Mouse (Mus musculus): ENCODE results near the gene Rasa3. TPM values are rescaled to one million over a fixed set of nuclear protein-coding genes. Genes with fewer than 3 reads are reported as not detected.

Gene Rasa3
- polyA plus RNA-seq, 1 experiment from 2014 or later, result 28.5 TPM

- TF ChIP-seq EP300 (IDR thresholded peaks at IDR 0.05), result peak; percentile 40; the same call in 1 of the 2 replicates
- no peak for TF ChIP-seq CTCF (IDR thresholded peaks at IDR 0.05)
- WGBS, result 42% methylated on average over 11 of the region's 11 CpGs
- H3K27ac ChIP-seq (ENCODE audit: low read length), result peak overlapping the region; percentile 59; the same call in 1 of the 2 replicates
- no peak overlapping the region for H3K4me3 ChIP-seq (ENCODE audit: low read depth, low read length)
- no peaks in the 10 kb centered on the region; the same call in 1 of the 2 replicates for H3K36me3 ChIP-seq (ENCODE audit: insufficient read depth, low read length)
- DNase-seq (ENCODE audit: low spot score) (peak; percentile 56), ATAC-seq (peak; percentile 52)
- H3K4me1 ChIP-seq (ENCODE audit: insufficient read depth, low read depth, low read length), result peaks cover 8% of the 10 kb centered on the region; the same call in 1 of the 2 replicates
- no peaks in the 10 kb centered on the region for H3K27me3 ChIP-seq (replicated peaks; ENCODE audit: insufficient read depth, low read length)
- H3K9me3 ChIP-seq (ENCODE audit: low read length), result no peaks in the 10 kb centered on the region
- H3K4me2 ChIP-seq (replicated peaks; ENCODE audit: low read depth, low read length), result 0 out of 2 replicates have a peak overlapping the region, but pooled peaks have one; percentile 19
- no peak overlapping the region for H3K9ac ChIP-seq (replicated peaks; ENCODE audit: low read depth)
These were observed 76.2 kb downstream of the Rasa3 start for GRCm38 (mm10) chr8:13601166-13601565.

DNA sequence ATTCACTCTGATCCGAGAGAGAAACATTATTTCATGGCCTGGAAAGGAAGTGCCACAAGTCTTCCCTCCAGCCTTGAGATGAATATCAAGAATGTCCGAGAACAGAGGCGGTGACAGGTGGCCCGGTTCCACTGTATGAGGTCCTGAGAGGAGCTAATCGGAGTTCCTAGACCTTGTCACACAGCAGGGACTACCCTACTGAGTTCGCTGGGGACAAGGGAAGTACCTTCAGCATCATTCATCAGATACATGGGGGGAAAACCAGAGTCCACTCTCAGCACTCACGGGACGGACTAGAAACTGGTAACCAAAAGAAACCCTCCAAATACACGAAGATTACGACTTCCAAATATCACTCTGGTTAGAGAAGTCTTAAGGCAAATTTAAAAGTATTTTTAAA lies 76.7 kb downstream of the Rasa3 start:
- Histone ChIP-seq H3K4me3 (ENCODE audit: low read depth, low read length) (no peak overlapping the region), H3K27ac (ENCODE audit: low read length) (peak overlapping the region; percentile 59), H3K9ac (replicated peaks; ENCODE audit: low read depth) (no peak overlapping the region), H3K27me3 (replicated peaks; ENCODE audit: insufficient read depth, low read length) (no peaks in the 10 kb centered on the region), H3K4me2 (replicated peaks; ENCODE audit: low read depth, low read length) (peak overlapping the region; percentile 19), H3K36me3 (ENCODE audit: insufficient read depth, low read length) (no peaks in the 10 kb centered on the region; the same call in 1 of the 2 replicates), H3K9me3 (ENCODE audit: low read length) (no peaks in the 10 kb centered on the region), H3K4me1 (ENCODE audit: insufficient read depth, low read depth, low read length) (peaks cover 8% of the 10 kb centered on the region; the same call in 1 of the 2 replicates)
- no peak for TF ChIP-seq CTCF (IDR thresholded peaks at IDR 0.05)
- TF ChIP-seq EP300 (IDR thresholded peaks at IDR 0.05), result no peak
- ATAC-seq (no peak), DNase-seq (ENCODE audit: low spot score) (no peak)
- WGBS, result 63% methylated on average over 10 of the region's 10 CpGs

DNA sequence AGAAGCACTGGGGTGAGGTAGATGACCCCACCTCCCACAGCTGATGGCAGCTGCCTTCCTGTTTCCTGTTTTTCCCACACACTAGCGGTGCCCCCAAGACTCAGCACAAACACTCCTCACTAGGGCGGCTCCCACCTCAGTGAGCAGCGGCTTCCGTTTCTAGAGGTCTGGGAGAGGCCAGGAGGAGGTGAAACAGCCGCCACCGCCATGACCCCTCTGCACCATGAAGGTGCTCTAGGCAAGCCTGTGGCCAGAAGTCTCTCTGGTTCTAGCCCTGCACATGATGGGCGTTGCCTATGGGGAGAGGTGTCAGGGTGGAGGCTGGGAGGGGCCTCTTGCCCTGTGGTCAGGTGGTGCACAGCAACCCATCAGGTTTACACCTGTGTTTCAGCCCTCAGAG lies 77.2 kb downstream of the Rasa3 start:
- H3K4me1 ChIP-seq (ENCODE audit: insufficient read depth, low read depth, low read length), result peaks cover 8% of the 10 kb centered on the region; the same call in 1 of the 2 replicates
- no peak overlapping the region for H3K4me3 ChIP-seq (ENCODE audit: low read depth, low read length)
- H3K36me3 ChIP-seq (ENCODE audit: insufficient read depth, low read length), result no peaks in the 10 kb centered on the region; the same call in 1 of the 2 replicates
- ATAC-seq (peak; percentile 82), DNase-seq (ENCODE audit: low spot score) (peak; percentile 52)
- 43% methylated on average over 7 of the region's 7 CpGs for WGBS
- no peak overlapping the region for H3K9ac ChIP-seq (replicated peaks; ENCODE audit: low read depth)
- no peaks in the 10 kb centered on the region for H3K9me3 ChIP-seq (ENCODE audit: low read length)
- TF ChIP-seq CTCF (IDR thresholded peaks at IDR 0.05), result 0 out of 2 replicates have a peak, but pooled peaks have one; percentile 1
- peak; percentile 38; the same call in 1 of the 2 replicates for TF ChIP-seq EP300 (IDR thresholded peaks at IDR 0.05)
- peak overlapping the region; percentile 59 for H3K27ac ChIP-seq (ENCODE audit: low read length)
- H3K4me2 ChIP-seq (replicated peaks; ENCODE audit: low read depth, low read length), result peak overlapping the region; percentile 19
- H3K27me3 ChIP-seq (replicated peaks; ENCODE audit: insufficient read depth, low read length), result no peaks in the 10 kb centered on the region

DNA sequence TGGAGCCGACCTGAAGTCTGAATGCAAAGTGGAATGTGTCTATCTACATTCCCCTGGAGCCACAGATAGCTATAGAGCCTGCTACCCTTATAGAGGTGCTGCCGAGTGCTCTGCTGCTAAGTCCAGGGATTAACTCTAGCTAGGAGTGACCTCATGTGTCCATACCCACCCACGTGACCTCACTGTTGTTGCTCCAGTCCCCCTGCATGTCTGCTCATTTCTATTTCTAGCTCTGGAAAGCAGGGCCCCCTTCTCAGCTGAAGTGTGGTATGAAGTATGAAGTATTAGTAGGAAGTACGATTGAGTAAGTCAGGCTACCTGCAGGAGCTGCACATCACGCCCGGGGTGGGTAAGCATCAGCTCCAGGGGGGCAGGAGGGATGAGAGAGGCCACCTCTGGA lies 79.6 kb downstream of the Rasa3 start:
- H3K27me3 ChIP-seq (replicated peaks; ENCODE audit: insufficient read depth, low read length), result no peaks in the 10 kb centered on the region
- no peaks in the 10 kb centered on the region; the same call in 1 of the 2 replicates for H3K36me3 ChIP-seq (ENCODE audit: insufficient read depth, low read length)
- no peak overlapping the region for H3K27ac ChIP-seq (ENCODE audit: low read length)
- no peaks in the 10 kb centered on the region for H3K9me3 ChIP-seq (ENCODE audit: low read length)
- H3K9ac ChIP-seq (replicated peaks; ENCODE audit: low read depth), result no peak overlapping the region
- no peak for DNase-seq (ENCODE audit: low spot score)
- WGBS, result 84% methylated on average over 6 of the region's 6 CpGs
- no peak for ATAC-seq
- no peak overlapping the region for H3K4me2 ChIP-seq (replicated peaks; ENCODE audit: low read depth, low read length)
- no peak overlapping the region for H3K4me3 ChIP-seq (ENCODE audit: low read depth, low read length)
- TF ChIP-seq CTCF (IDR thresholded peaks at IDR 0.05) (no peak), EP300 (IDR thresholded peaks at IDR 0.05) (no peak)
- peaks cover 8% of the 10 kb centered on the region; the same call in 1 of the 2 replicates for H3K4me1 ChIP-seq (ENCODE audit: insufficient read depth, low read depth, low read length)

GRCm38 (mm10) chr8:13595861-13596260 lies 81.5 kb downstream of the Rasa3 start:
- Histone ChIP-seq H3K4me3 (ENCODE audit: low read depth, low read length) (no peak overlapping the region), H3K27me3 (replicated peaks; ENCODE audit: insufficient read depth, low read length) (no peaks in the 10 kb centered on the region), H3K4me2 (replicated peaks; ENCODE audit: low read depth, low read length) (no peak overlapping the region), H3K27ac (ENCODE audit: low read length) (no peak overlapping the region), H3K36me3 (ENCODE audit: insufficient read depth, low read length) (no peaks in the 10 kb centered on the region; the same call in 1 of the 2 replicates), H3K4me1 (ENCODE audit: insufficient read depth, low read depth, low read length) (peaks cover 8% of the 10 kb centered on the region; the same call in 1 of the 2 replicates), H3K9me3 (ENCODE audit: low read length) (no peaks in the 10 kb centered on the region), H3K9ac (replicated peaks; ENCODE audit: low read depth) (no peak overlapping the region)
- DNase-seq (ENCODE audit: low spot score), result no peak
- 91% methylated on average over 6 of the region's 6 CpGs for WGBS
- ATAC-seq, result no peak
- TF ChIP-seq CTCF (IDR thresholded peaks at IDR 0.05) (peak; percentile 39; the same call in 1 of the 2 replicates), EP300 (IDR thresholded peaks at IDR 0.05) (no peak)

DNA sequence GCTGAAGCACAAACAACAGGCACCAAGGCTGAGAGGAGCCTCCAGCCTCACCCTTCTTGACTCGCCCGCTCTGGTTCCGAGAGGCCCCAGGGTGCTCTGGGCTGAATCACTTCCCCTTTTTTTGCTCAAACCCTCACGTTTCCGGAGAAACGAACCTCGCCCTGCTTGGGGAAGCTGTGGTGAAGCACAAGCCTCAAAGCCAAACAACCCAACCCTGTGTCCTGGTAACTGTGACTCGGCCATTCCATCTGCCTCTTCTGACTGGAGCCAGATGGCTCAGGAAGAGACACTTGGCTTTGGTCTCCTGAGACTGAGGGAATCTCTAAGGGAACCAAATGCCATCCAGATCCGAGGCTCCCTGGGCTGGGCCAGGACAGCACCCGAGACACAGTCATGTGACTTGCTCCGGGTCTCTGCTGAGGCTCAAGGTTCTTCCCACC lies 82.5 kb downstream of the Rasa3 start:
- H3K27me3 ChIP-seq (replicated peaks; ENCODE audit: insufficient read depth, low read length), result no peaks in the 10 kb centered on the region
- H3K9ac ChIP-seq (replicated peaks; ENCODE audit: low read depth), result no peak overlapping the region
- 60% methylated on average over 11 of the region's 11 CpGs for WGBS
- H3K4me2 ChIP-seq (replicated peaks; ENCODE audit: low read depth, low read length), result no peak overlapping the region
- H3K36me3 ChIP-seq (ENCODE audit: insufficient read depth, low read length), result no peaks in the 10 kb centered on the region; the same call in 1 of the 2 replicates
- ATAC-seq, result peak; percentile 66
- TF ChIP-seq EP300 (IDR thresholded peaks at IDR 0.05), result no peak
- no peak for TF ChIP-seq CTCF (IDR thresholded peaks at IDR 0.05)
- H3K27ac ChIP-seq (ENCODE audit: low read length), result no peak overlapping the region; the same call in 1 of the 2 replicates
- no peaks in the 10 kb centered on the region for H3K4me1 ChIP-seq (ENCODE audit: insufficient read depth, low read depth, low read length)
- H3K9me3 ChIP-seq (ENCODE audit: low read length), result no peaks in the 10 kb centered on the region
- no peak overlapping the region for H3K4me3 ChIP-seq (ENCODE audit: low read depth, low read length)
- peak; percentile 53 for DNase-seq (ENCODE audit: low spot score)

All from lung, postnatal 0 days (tissue).